Mouse (Mus musculus) B cell, adult (primary cell): ENCODE measurements around the gene Prdm13. TPM values are rescaled to one million over a fixed set of nuclear protein-coding genes. Genes with fewer than 3 reads are reported as not detected.

ENCODE experiments used
- total RNA-seq: library from RNA; stranded (reverse); gene quantifications from 4 replicates; pipeline ENCODE4 v1.2.4, GENCODE M21; 2023; ENCODE audit not compliant: inconsistent age

Gene Prdm13
- total RNA-seq, result not detected in 4 replicates

GRCm38 (mm10) chr4:21685595-21686091 is at the start of gene Prdm13:
Gene Prdm13, minus strand, starts transcription at chr4:21685963.

GRCm38 (mm10) chr4:21727615-21728165 is 41.9 kb upstream of the Prdm13 start, which contains the start of gene Ccnc:
Gene Ccnc, plus strand, starts transcription at chr4:21727701.

Other genes starting within 250 kb of the Prdm13 start
- 25.5 to 30.2 TPM (median 28.7 TPM) in 4 replicates for gene Ccnc, start 41.7 kb upstream of the Prdm13 start, total RNA-seq
- gene Usp45, start 81.2 kb upstream of the Prdm13 start, total RNA-seq, result 18.9 to 23.4 TPM (median 20.4 TPM) in 4 replicates
- 3.7 to 5.7 TPM (median 4.8 TPM) in 4 replicates for gene Tstd3, start 81.2 kb upstream of the Prdm13 start, total RNA-seq
- 212 to 265 TPM (median 254 TPM) in 4 replicates for gene Pnisr, start 161.6 kb upstream of the Prdm13 start, total RNA-seq
- gene Coq3, start 193.7 kb upstream of the Prdm13 start, total RNA-seq, result 1.5 to 2.2 TPM (median 1.6 TPM) in 4 replicates
- 0.19 TPM in 1 of 4 replicates, not detected in the others for gene Faxc, start 245.4 kb upstream of the Prdm13 start, total RNA-seq